Comparison of ENCODE assay signal across 31 mouse cellular contexts in the genomic region with DNA sequence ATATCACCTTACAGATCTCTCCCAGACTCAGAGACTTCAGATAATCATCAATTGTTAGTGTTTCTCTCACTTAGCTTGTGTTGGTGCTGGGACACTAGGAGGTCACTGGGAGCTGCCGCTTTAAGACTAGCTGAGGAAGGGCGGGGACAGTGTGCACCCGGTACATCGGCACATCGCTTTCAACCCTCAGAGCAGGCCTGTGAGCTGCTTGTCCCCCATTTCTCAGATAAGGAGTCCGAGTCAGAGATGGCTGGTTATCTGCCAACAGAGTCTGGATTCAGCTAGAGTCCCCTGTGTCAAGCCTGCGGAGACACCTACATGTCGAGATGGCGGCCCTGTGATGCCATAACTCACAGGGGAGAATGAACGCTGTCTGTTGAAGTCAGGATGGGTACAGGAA. TPM values are rescaled to one million over a fixed set of nuclear protein-coding genes. Genes with fewer than 3 reads are reported as not detected.
DNase-seq lines count a peak whose midpoint lies in the region; ATAC-seq and TF ChIP-seq lines count a peak whose summit lies in the region.
"Had no signal": no experiment of that assay in that cellular context is flagged by ENCODE, and none has a peak within 500 bp of the region (broad histone marks: within the 10 kb centered on the region; RNA-seq: fewer than 3 reads in every experiment).

No protein-coding gene starts in this region.

- H3K9ac ChIP-seq in heart, embryonic 14.5 days (ENCODE audit: low read length), result no peak overlapping the region
- H3K9ac ChIP-seq in MEL (ENCODE audit: control insufficient read depth, low read depth, low read length, poor library complexity, severe bottlenecking), result no peak overlapping the region
- H3K9ac ChIP-seq in liver, embryonic 14.5 days (replicated peaks), result no peak overlapping the region
- H3K9ac ChIP-seq: embryonic facial prominence, embryonic 12.5 days; forebrain, embryonic 15.5 days; heart, embryonic 15.5 days; hindbrain, embryonic 14.5 days; limb, embryonic 12.5 days; midbrain, embryonic 13.5 days; stomach, embryonic 15.5 days had no signal

- H3K27me3 ChIP-seq in heart, embryonic 14.5 days (ENCODE audit: control insufficient read depth, insufficient read depth, low read length), result no peaks in the 10 kb centered on the region
- H3K27me3 ChIP-seq in MEL (ENCODE audit: control insufficient read depth in 1 of 2, insufficient read depth in 2 of 2, low read length in 2 of 2), result peaks cover 1 to 2% of the 10 kb centered on the region in 2 experiments; a peak in 3 of 4 replicates
- H3K27me3 ChIP-seq in liver, embryonic 14.5 days (ENCODE audit: control insufficient read depth, insufficient read depth, low read length), result no peaks in the 10 kb centered on the region
- H3K27me3 ChIP-seq: embryonic facial prominence, embryonic 12.5 days; forebrain, embryonic 15.5 days; midbrain, embryonic 13.5 days; stomach, embryonic 15.5 days had no signal

- ATAC-seq in heart, embryonic 14.5 days (ENCODE audit: insufficient number of reproducible peaks, insufficient read depth, low FRiP score, low read depth), result no peak
- peak; percentile 81 for ATAC-seq in liver, embryonic 14.5 days (ENCODE audit: insufficient read depth)
- no peak for ATAC-seq in erythroblast, adult 5-6 weeks (replicated peaks; ENCODE audit: low FRiP score, poor library complexity, severe bottlenecking)
- ATAC-seq: CD4-positive, CD25-positive, alpha-beta regulatory T cell, adult 4 months; forebrain, embryonic 15.5 days; inflammation-experienced regulatory T-cells, adult 6 months; lung, postnatal 0 days; midbrain, embryonic 13.5 days had no signal

- H3K4me2 ChIP-seq in heart, embryonic 14.5 days (ENCODE audit: low read length), result peak overlapping the region; percentile 34
- no peak overlapping the region for H3K4me2 ChIP-seq in liver, embryonic 14.5 days (ENCODE audit: low read depth)
- H3K4me2 ChIP-seq: embryonic facial prominence, embryonic 12.5 days; forebrain, embryonic 15.5 days; heart, embryonic 15.5 days; hindbrain, embryonic 14.5 days; limb, embryonic 12.5 days; midbrain, embryonic 13.5 days; stomach, embryonic 15.5 days had no signal

- TF ChIP-seq EP300 in MEL (IDR thresholded peaks at IDR 0.05; ENCODE audit: low read depth in 1 of 2, low read length in 2 of 2), result no peak
- TF ChIP-seq EP300 in liver, embryonic 14.5 days (IDR thresholded peaks at IDR 0.05; ENCODE audit: low read depth), result 0 out of 2 replicates have a peak, but pooled peaks have one; percentile 4

- 36% methylated on average over 10 of the region's 10 CpGs for WGBS in heart, embryonic 14.5 days
- WGBS in liver, embryonic 14.5 days (ENCODE audit: insufficient replicate concordance), result 31% methylated on average over 10 of the region's 10 CpGs

- no peak overlapping the region for H3K4me3 ChIP-seq in heart, embryonic 14.5 days (ENCODE audit: control insufficient read depth in 1 of 2, insufficient read depth in 1 of 2, low read depth in 1 of 2, low read length in 2 of 2)
- no peak overlapping the region for H3K4me3 ChIP-seq in MEL (ENCODE audit: control insufficient read depth in 1 of 2, insufficient read depth in 1 of 2, low read depth in 2 of 2, low read length in 2 of 2)
- no peak overlapping the region for H3K4me3 ChIP-seq in liver, embryonic 14.5 days (ENCODE audit: insufficient read depth in 1 of 2, low read depth in 2 of 2, low read length in 2 of 2)
- H3K4me3 ChIP-seq: embryonic facial prominence, embryonic 12.5 days; forebrain, embryonic 10.5 days; forebrain, embryonic 15.5 days; heart, embryonic 15.5 days; left cerebral cortex, adult 2 months; limb, embryonic 12.5 days; midbrain, embryonic 13.5 days; stomach, embryonic 15.5 days had no signal

- H3K36me3 ChIP-seq in heart, embryonic 14.5 days (ENCODE audit: control insufficient read depth, insufficient read depth, low read length), result no peaks in the 10 kb centered on the region
- H3K36me3 ChIP-seq in MEL (ENCODE audit: control insufficient read depth in 1 of 2, insufficient read depth in 2 of 2, low read length in 2 of 2), result no peaks in the 10 kb centered on the region
- H3K36me3 ChIP-seq in liver, embryonic 14.5 days (replicated peaks; ENCODE audit: control insufficient read depth, insufficient read depth, low read depth), result no peaks in the 10 kb centered on the region
- H3K36me3 ChIP-seq: embryonic facial prominence, embryonic 12.5 days; forebrain, embryonic 15.5 days; heart, embryonic 15.5 days; limb, embryonic 12.5 days; midbrain, embryonic 13.5 days; stomach, embryonic 15.5 days had no signal

- H3K9me3 ChIP-seq in heart, embryonic 14.5 days (ENCODE audit: control insufficient read depth, low read length), result no peaks in the 10 kb centered on the region
- H3K9me3 ChIP-seq in MEL (replicated peaks; ENCODE audit: insufficient read depth, low read length), result no peaks in the 10 kb centered on the region
- H3K9me3 ChIP-seq in liver, embryonic 14.5 days (ENCODE audit: control insufficient read depth, low read length), result no peaks in the 10 kb centered on the region
- H3K9me3 ChIP-seq: embryonic facial prominence, embryonic 12.5 days; forebrain, embryonic 10.5 days; forebrain, embryonic 15.5 days; heart, embryonic 15.5 days; limb, embryonic 12.5 days; midbrain, embryonic 13.5 days; stomach, embryonic 15.5 days had no signal

- TF ChIP-seq CTCF in MEL (IDR thresholded peaks at IDR 0.05 in 2 of 3, conservative IDR thresholded peaks at IDR 0.05 in 1 of 3; ENCODE audit: control insufficient read depth in 1 of 3, insufficient read depth in 1 of 3, low read depth in 2 of 3, low read length in 3 of 3, poor library complexity in 1 of 3, severe bottlenecking in 1 of 3), result no peak
- no peak for TF ChIP-seq CTCF in liver, embryonic 14.5 days (IDR thresholded peaks at IDR 0.05; ENCODE audit: low read depth)

- DNase-seq in heart, adult 8-10 months (ENCODE audit: low spot score), result no peak
- DNase-seq in MEL (ENCODE audit: low read depth, low spot score), result peak; percentile 65
- peak; percentile 24 for DNase-seq in c-Kit-positive CD71-positive TER-119-negative erythroid progenitor cells, embryonic 14.5 days (ENCODE audit: low read depth)
- peak; percentile 14 to 35 (median 24) for DNase-seq in liver, embryonic 14.5 days (ENCODE audit: low read depth in 3 of 3, low spot score in 3 of 3)
- no peak for DNase-seq in urinary bladder, postnatal 36 days (ENCODE audit: low spot score in 2 of 2)
- DNase-seq: adrenal gland, adult 8-10 months; cerebellum, adult 11-12 months; cerebellum, adult 9-11 months; embryo, embryonic 11 days; gastrocnemius, postnatal 36 days; kidney, adult 11 months; kidney, postnatal 14 days; lung, adult 18-20 months had no signal

- no peak for TF ChIP-seq RAD21 in MEL (IDR thresholded peaks at IDR 0.05; ENCODE audit: low read depth, low read length)

- H3K79me2 ChIP-seq in MEL (ENCODE audit: control insufficient read depth, insufficient read depth, low read length, poor library complexity), result no peaks in the 10 kb centered on the region

- TF ChIP-seq POLR2A in MEL (IDR thresholded peaks at IDR 0.05; ENCODE audit: control insufficient read depth in 1 of 2, insufficient read depth in 1 of 2, low read depth in 1 of 2, low read length in 2 of 2, poor library complexity in 1 of 2), result no peak

- no peak overlapping the region for H3K27ac ChIP-seq in heart, embryonic 14.5 days (replicated peaks in 1 of 2; ENCODE audit: control insufficient read depth in 1 of 2, insufficient read depth in 1 of 2, low read depth in 2 of 2, low read length in 2 of 2)
- H3K27ac ChIP-seq in MEL (ENCODE audit: control insufficient read depth, low read depth, low read length), result no peak overlapping the region
- no peak overlapping the region for H3K27ac ChIP-seq in liver, embryonic 14.5 days
- H3K27ac ChIP-seq: embryonic facial prominence, embryonic 12.5 days; forebrain, embryonic 10.5 days; forebrain, embryonic 15.5 days; heart, embryonic 15.5 days; hindbrain, embryonic 14.5 days; left cerebral cortex, adult 2 months; limb, embryonic 12.5 days; macrophage; midbrain, embryonic 13.5 days; stomach, embryonic 15.5 days had no signal

- H3K4me1 ChIP-seq in heart, embryonic 14.5 days (ENCODE audit: control insufficient read depth in 2 of 2, insufficient read depth in 2 of 2, low read length in 2 of 2), result peaks cover 3 to 5% of the 10 kb centered on the region in 2 experiments; a peak in 2 of 4 replicates
- no peaks in the 10 kb centered on the region for H3K4me1 ChIP-seq in MEL (ENCODE audit: control insufficient read depth in 1 of 2, insufficient read depth in 2 of 2, low read length in 2 of 2)
- H3K4me1 ChIP-seq in liver, embryonic 14.5 days (replicated peaks; ENCODE audit: control insufficient read depth in 2 of 2, insufficient read depth in 2 of 2, low read length in 1 of 2), result peaks cover 0 to 4% of the 10 kb centered on the region in 2 experiments; a peak in 1 of 4 replicates
- H3K4me1 ChIP-seq: embryonic facial prominence, embryonic 12.5 days; limb, embryonic 12.5 days had no signal

TF ChIP-seq in MEL, 35 proteins besides CTCF, POLR2A, EP300 and RAD21 (continues in another document):
- TF ChIP-seq SMC3 (IDR thresholded peaks at IDR 0.05; ENCODE audit: low read depth, low read length) (no peak), TBP (IDR thresholded peaks at IDR 0.05; ENCODE audit: low read depth, low read length) (no peak), CHD1 (IDR thresholded peaks at IDR 0.05; ENCODE audit: low read depth, low read length) (no peak), ETS1 (IDR thresholded peaks at IDR 0.05; ENCODE audit: low read depth, low read length) (no peak), POLR2AphosphoS2 (IDR thresholded peaks at IDR 0.05; ENCODE audit: low read length) (no peak), GABPA (IDR thresholded peaks at IDR 0.05; ENCODE audit: low read depth, low read length) (no peak), RCOR1 (IDR thresholded peaks at IDR 0.05; ENCODE audit: low read depth, low read length) (no peak), KAT2A (conservative IDR thresholded peaks at IDR 0.05; ENCODE audit: low read depth, low read length) (no peak), ELF1 (IDR thresholded peaks at IDR 0.05; ENCODE audit: low read depth, low read length) (no peak), TAL1 (IDR thresholded peaks at IDR 0.05; ENCODE audit: low read length) (no peak), UBTF (IDR thresholded peaks at IDR 0.05; ENCODE audit: borderline replicate concordance, insufficient read depth, low read depth, low read length) (no peak), MAZ (IDR thresholded peaks at IDR 0.05; ENCODE audit: low read depth, low read length) (no peak)

RNA-seq across cellular contexts. Expression of gene Galnt16, which starts 13.5 kb away (rescaled TPM):
- 2.1 and 2.4 TPM in 2 replicates for polyA plus RNA-seq in heart, embryonic 14.5 days (2014; fragmentation: Nextera tagmentation; extraction: Ambion mirVana)
- total RNA-seq in heart, adult 8-10 months (2022), result 1 to 10 TPM; 1.2 to 2.3 (median 1.8) TPM
- total RNA-seq in MEL (2012; rRNA removed), result not detected in 2 replicates
- under 1 TPM in 1 of 2 experiments, not detected in 1; 0.08 TPM for polyA plus RNA-seq in MEL (2012; ENCODE audit: insufficient read depth in 1 of 2, insufficient read length in 2 of 2, low read depth in 1 of 2, low replicate concordance in 2 of 2, missing spikeins in 1 of 2)
- polyA plus RNA-seq in liver, embryonic 14.5 days (2012; rRNA removed), result 0.05 and 0.07 TPM in 2 replicates
- 0.04 TPM in 1 of 2 replicates, not detected in the other for polyA plus RNA-seq in liver, embryonic 14.5 days (2014; fragmentation: Nextera tagmentation; extraction: Ambion mirVana)
- not detected in 2 replicates for total RNA-seq in erythroblast, adult 5-6 weeks (2015; ENCODE audit: low replicate concordance)
- not detected in 2 replicates for total RNA-seq in erythroblast, adult 5-6 weeks (2017; ENCODE audit: low replicate concordance)
- total RNA-seq: hematopoietic stem cell, adult 5-6 weeks; megakaryocyte-erythroid progenitor cell, adult 5-6 weeks; monocyte, adult 5-6 weeks had no signal
- polyA plus RNA-seq: macrophage had no signal

Comparison
In these comparisons a context has a peak if more than half of its experiments do, and no peak if none do; other contexts are left out.
1. DNase-seq: peak in MEL (single experiment), c-Kit-positive CD71-positive TER-119-negative erythroid progenitor cells, embryonic 14.5 days (single experiment) and liver, embryonic 14.5 days (3 of 3); none in heart, adult 8-10 months (single experiment) and urinary bladder, postnatal 36 days (0 of 2).